Mouse (Mus musculus) c-Kit-positive CD71-negative TER-119-negative erythroid progenitor cells, embryonic 14.5 days (primary cell): ENCODE data around the gene Glt1d1.
"Not testable (repeated sequence)": the region's sequence is repeated elsewhere in the genome, so short reads cannot be mapped to it uniquely, and the experiment has no call there.

Source experiments
- DNase-seq: peaks from one replicate; pipeline ENCODE4 v3.0.0-alpha.2; 2013; ENCODE audit warnings: low read depth

Gene Glt1d1

GRCm38 (mm10) chr5:127699679-127700078, 67.6 kb downstream of the Glt1d1 start:
- no peak for DNase-seq

GRCm38 (mm10) chr5:127700156-127700555, 68.1 kb downstream of the Glt1d1 start:
- DNase-seq, result no peak

GRCm38 (mm10) chr5:127703609-127704180, 71.6 kb downstream of the Glt1d1 start:
- DNase-seq, result no peak

GRCm38 (mm10) chr5:127705225-127705624, 73.2 kb downstream of the Glt1d1 start:
- no peak for DNase-seq

- no peak for DNase-seq
Measured at GRCm38 (mm10) chr5:127705976-127706375, 73.9 kb downstream of the Glt1d1 start.

- DNase-seq, result no peak
Measured at GRCm38 (mm10) chr5:127708143-127708542, 76.1 kb downstream of the Glt1d1 start.

- no peak for DNase-seq
Measured at GRCm38 (mm10) chr5:127714783-127715704, 83.0 kb downstream of the Glt1d1 start.

- peak; percentile 42 for DNase-seq
Measured at GRCm38 (mm10) chr5:127720591-127721379, 88.7 kb downstream of the Glt1d1 start.

- not testable (repeated sequence) for DNase-seq
Measured at GRCm38 (mm10) chr5:127722171-127722570, 90.1 kb downstream of the Glt1d1 start.

- DNase-seq, result no peak
Measured at GRCm38 (mm10) chr5:127730351-127730750, 98.3 kb downstream of the Glt1d1 start.

GRCm38 (mm10) chr5:127741331-127741730, 109.3 kb downstream of the Glt1d1 start:
- no peak for DNase-seq

GRCm38 (mm10) chr5:127749540-127749939, 117.5 kb downstream of the Glt1d1 start:
- DNase-seq, result not testable (repeated sequence)

- no peak for DNase-seq
Measured at GRCm38 (mm10) chr5:127751262-127751975, 119.4 kb downstream of the Glt1d1 start.

GRCm38 (mm10) chr5:127755594-127755993, 123.5 kb downstream of the Glt1d1 start:
- no peak for DNase-seq

GRCm38 (mm10) chr5:127756011-127756410, 123.9 kb downstream of the Glt1d1 start:
- DNase-seq, result no peak

- no peak for DNase-seq
Measured at GRCm38 (mm10) chr5:127756671-127757423, 124.8 kb downstream of the Glt1d1 start.

- no peak for DNase-seq
Measured at GRCm38 (mm10) chr5:127758576-127758975, 126.5 kb downstream of the Glt1d1 start.
